ENCODE assay signal across 24 mouse cellular contexts in the genomic region with DNA sequence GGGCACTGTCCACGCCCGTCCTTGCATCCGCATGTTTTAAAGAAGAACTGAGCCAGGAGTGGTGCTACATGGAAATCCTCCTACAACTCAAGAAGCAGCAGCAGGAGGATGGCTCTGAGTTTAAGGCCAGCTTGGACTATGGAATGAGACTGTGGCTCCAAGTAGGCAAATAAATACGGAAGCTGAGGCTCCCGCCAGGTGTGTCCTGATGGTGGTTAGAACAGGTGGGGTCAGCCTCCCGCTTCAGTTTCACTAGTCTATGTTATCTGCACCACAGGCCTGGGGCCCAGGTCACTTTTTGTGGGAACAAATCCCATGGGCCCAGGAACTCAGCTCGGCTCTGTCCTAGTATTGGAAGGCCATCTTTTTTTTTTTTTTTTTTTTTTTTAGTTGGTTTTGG. TPM values are rescaled to one million over a fixed set of nuclear protein-coding genes. Genes with fewer than 3 reads are reported as not detected.
"Had no signal": no experiment of that assay in that cellular context is flagged by ENCODE, and none has a peak within 500 bp of the region (broad histone marks: within the 10 kb centered on the region; RNA-seq: fewer than 3 reads in every experiment).

No protein-coding gene starts in this region.

- H3K4me3 ChIP-seq: liver, embryonic 15.5 days; lung, embryonic 15.5 days; midbrain, embryonic 12.5 days; myocyte; neural tube, embryonic 13.5 days; neural tube, embryonic 15.5 days; stomach, embryonic 15.5 days had no signal

- DNase-seq: liver, postnatal 0 days; lung, adult 2 months; lung, postnatal 14 days; lung, postnatal 36 days; midbrain, embryonic 14.5 days; right cerebral cortex, postnatal 14 days; thymus, adult 2 months; thymus, postnatal 25 days; thymus, postnatal 4 days had no signal

- H3K9ac ChIP-seq: liver, embryonic 15.5 days; liver, postnatal 0 days; lung, embryonic 15.5 days; midbrain, embryonic 12.5 days; neural tube, embryonic 13.5 days; neural tube, embryonic 15.5 days; stomach, embryonic 15.5 days had no signal

- H3K4me1 ChIP-seq: liver, embryonic 15.5 days; stomach, embryonic 15.5 days had no signal

- ATAC-seq: liver, postnatal 0 days; lung, postnatal 0 days had no signal

- H3K27ac ChIP-seq: liver, embryonic 15.5 days; lung, embryonic 15.5 days; macrophage; midbrain, embryonic 12.5 days; neural tube, embryonic 13.5 days; neural tube, embryonic 15.5 days; stomach, embryonic 15.5 days; stomach, postnatal 0 days had no signal

- H3K9me3 ChIP-seq: liver, embryonic 15.5 days; lung, embryonic 15.5 days; midbrain, embryonic 12.5 days; neural tube, embryonic 13.5 days; neural tube, embryonic 15.5 days; stomach, embryonic 15.5 days had no signal

- H3K27me3 ChIP-seq: lung, embryonic 15.5 days; midbrain, embryonic 12.5 days; neural tube, embryonic 13.5 days; neural tube, embryonic 15.5 days; stomach, embryonic 15.5 days had no signal

- H3K36me3 ChIP-seq: liver, embryonic 15.5 days; lung, embryonic 15.5 days; midbrain, embryonic 12.5 days; neural tube, embryonic 13.5 days; neural tube, embryonic 15.5 days; stomach, embryonic 15.5 days had no signal

- H3K4me2 ChIP-seq: liver, embryonic 15.5 days; lung, embryonic 15.5 days; midbrain, embryonic 12.5 days; neural tube, embryonic 13.5 days; neural tube, embryonic 15.5 days; stomach, embryonic 15.5 days had no signal

RNA-seq across cellular contexts. Expression of a gene that starts 11.2 kb away (rescaled TPM):
- total RNA-seq: megakaryocyte progenitor cell, adult 5-6 weeks; midbrain, postnatal 0 days had no signal
- polyA plus RNA-seq: liver, postnatal 0 days; lung, adult 2 months; lung, embryonic 15.5 days; lung, postnatal 0 days; macrophage; midbrain, embryonic 12.5 days; midbrain, embryonic 14.5 days; midbrain, postnatal 0 days; myocyte; neural tube, embryonic 11.5 days; neural tube, embryonic 13.5 days; neural tube, embryonic 15.5 days; testis, adult 2 months; urinary bladder, adult 2 months had no signal
